Mouse (Mus musculus): ENCODE data around the gene Junb. TPM values are rescaled to one million over a fixed set of nuclear protein-coding genes. Genes with fewer than 3 reads are reported as not detected.
A peak's percentile ranks its signal among the peaks of the same experiment; 100 is the strongest.

The Junb gene
- polyA plus RNA-seq, 1 experiment: 81.7 TPM

- TF ChIP-seq CTCF (IDR thresholded peaks at IDR 0.05; ENCODE audit: extremely low read depth, insufficient read depth, low read length): no peak
- no peak for TF ChIP-seq POLR2A (IDR thresholded peaks at IDR 0.05; ENCODE audit: extremely low read depth, insufficient read depth, low read length)
- Histone ChIP-seq H3K4me1 (ENCODE audit: control insufficient read depth, insufficient read depth, low read length) (peaks cover 9% of the 10 kb centered on the region; the same call in 1 of the 2 replicates), H3K27ac (ENCODE audit: insufficient read depth, low read length) (no peak overlapping the region), H3K4me3 (ENCODE audit: insufficient read depth, low read length) (no peak overlapping the region)
These were observed 10.8 kb downstream of the Junb start for GRCm38 (mm10) chr8:84967532-84968304.

- TF ChIP-seq CTCF (IDR thresholded peaks at IDR 0.05; ENCODE audit: extremely low read depth, insufficient read depth, low read length) (no peak), POLR2A (IDR thresholded peaks at IDR 0.05; ENCODE audit: extremely low read depth, insufficient read depth, low read length) (no peak)
- Histone ChIP-seq H3K4me1 (ENCODE audit: control insufficient read depth, insufficient read depth, low read length) (peaks cover 9% of the 10 kb centered on the region; the same call in 1 of the 2 replicates), H3K27ac (ENCODE audit: insufficient read depth, low read length) (no peak overlapping the region), H3K4me3 (ENCODE audit: insufficient read depth, low read length) (no peak overlapping the region)
These were observed 11.9 kb downstream of the Junb start for GRCm38 (mm10) chr8:84966603-84967002.

GRCm38 (mm10) chr8:84965731-84966291 lies 12.7 kb downstream of the Junb start:
- TF ChIP-seq POLR2A (IDR thresholded peaks at IDR 0.05; ENCODE audit: extremely low read depth, insufficient read depth, low read length) (peak; percentile 75; the same call in 1 of the 2 replicates), CTCF (IDR thresholded peaks at IDR 0.05; ENCODE audit: extremely low read depth, insufficient read depth, low read length) (no peak)

GRCm38 (mm10) chr8:84963952-84964351 lies 14.6 kb downstream of the Junb start:
- TF ChIP-seq CTCF (IDR thresholded peaks at IDR 0.05; ENCODE audit: extremely low read depth, insufficient read depth, low read length) (no peak), POLR2A (IDR thresholded peaks at IDR 0.05; ENCODE audit: extremely low read depth, insufficient read depth, low read length) (no peak)

More at GRCm38 (mm10) chr8:84965731-84966291, 12.7 kb downstream of the Junb start:
- Histone ChIP-seq H3K27ac (ENCODE audit: insufficient read depth, low read length) (no peak overlapping the region), H3K4me3 (ENCODE audit: insufficient read depth, low read length) (peak overlapping the region; percentile 67), H3K4me1 (ENCODE audit: control insufficient read depth, insufficient read depth, low read length) (peaks cover 9% of the 10 kb centered on the region; the same call in 1 of the 2 replicates)

GRCm38 (mm10) chr8:84959811-84960210 lies 18.7 kb downstream of the Junb start:
- no peak overlapping the region for H3K4me3 ChIP-seq (ENCODE audit: insufficient read depth, low read length)
- TF ChIP-seq CTCF (IDR thresholded peaks at IDR 0.05; ENCODE audit: extremely low read depth, insufficient read depth, low read length) (no peak), POLR2A (IDR thresholded peaks at IDR 0.05; ENCODE audit: extremely low read depth, insufficient read depth, low read length) (no peak)
- no peak overlapping the region for H3K27ac ChIP-seq (ENCODE audit: insufficient read depth, low read length)
- no peaks in the 10 kb centered on the region for H3K4me1 ChIP-seq (ENCODE audit: control insufficient read depth, insufficient read depth, low read length)

More at GRCm38 (mm10) chr8:84963952-84964351, 14.6 kb downstream of the Junb start:
- no peak overlapping the region for H3K27ac ChIP-seq (ENCODE audit: insufficient read depth, low read length)
- H3K4me3 ChIP-seq (ENCODE audit: insufficient read depth, low read length): no peak overlapping the region
- H3K4me1 ChIP-seq (ENCODE audit: control insufficient read depth, insufficient read depth, low read length): peaks cover 7% of the 10 kb centered on the region; the same call in 1 of the 2 replicates

- Histone ChIP-seq H3K27ac (ENCODE audit: insufficient read depth, low read length) (no peak overlapping the region), H3K4me3 (ENCODE audit: insufficient read depth, low read length) (no peak overlapping the region), H3K4me1 (ENCODE audit: control insufficient read depth, insufficient read depth, low read length) (no peaks in the 10 kb centered on the region)
- TF ChIP-seq CTCF (IDR thresholded peaks at IDR 0.05; ENCODE audit: extremely low read depth, insufficient read depth, low read length) (peak; percentile 85), POLR2A (IDR thresholded peaks at IDR 0.05; ENCODE audit: extremely low read depth, insufficient read depth, low read length) (no peak)
These were observed 21.8 kb downstream of the Junb start for GRCm38 (mm10) chr8:84956768-84957167.

- no peak for TF ChIP-seq POLR2A (IDR thresholded peaks at IDR 0.05; ENCODE audit: extremely low read depth, insufficient read depth, low read length)
- no peak for TF ChIP-seq CTCF (IDR thresholded peaks at IDR 0.05; ENCODE audit: extremely low read depth, insufficient read depth, low read length)
- Histone ChIP-seq H3K27ac (ENCODE audit: insufficient read depth, low read length) (no peak overlapping the region), H3K4me3 (ENCODE audit: insufficient read depth, low read length) (no peak overlapping the region), H3K4me1 (ENCODE audit: control insufficient read depth, insufficient read depth, low read length) (no peaks in the 10 kb centered on the region)
These were observed 25.8 kb downstream of the Junb start for GRCm38 (mm10) chr8:84952612-84953255.

GRCm38 (mm10) chr8:84949753-84950152 lies 28.8 kb downstream of the Junb start:
- no peak overlapping the region for H3K27ac ChIP-seq (ENCODE audit: insufficient read depth, low read length)
- H3K4me3 ChIP-seq (ENCODE audit: insufficient read depth, low read length): no peak overlapping the region
- TF ChIP-seq POLR2A (IDR thresholded peaks at IDR 0.05; ENCODE audit: extremely low read depth, insufficient read depth, low read length) (no peak), CTCF (IDR thresholded peaks at IDR 0.05; ENCODE audit: extremely low read depth, insufficient read depth, low read length) (no peak)
- H3K4me1 ChIP-seq (ENCODE audit: control insufficient read depth, insufficient read depth, low read length): no peaks in the 10 kb centered on the region

- Histone ChIP-seq H3K27ac (ENCODE audit: insufficient read depth, low read length) (no peak overlapping the region), H3K4me3 (ENCODE audit: insufficient read depth, low read length) (peak overlapping the region; percentile 37; the same call in 1 of the 2 replicates), H3K4me1 (ENCODE audit: control insufficient read depth, insufficient read depth, low read length) (no peaks in the 10 kb centered on the region)
- TF ChIP-seq CTCF (IDR thresholded peaks at IDR 0.05; ENCODE audit: extremely low read depth, insufficient read depth, low read length) (no peak), POLR2A (IDR thresholded peaks at IDR 0.05; ENCODE audit: extremely low read depth, insufficient read depth, low read length) (no peak)
These were observed 31.3 kb downstream of the Junb start for GRCm38 (mm10) chr8:84947241-84947545.

All from cortical plate, adult 2 months (tissue).